Mouse (Mus musculus) forebrain, embryonic 16.5 days (tissue): ENCODE measurements at regions not wholly inside any gene's neighbourhood (a gene's known extent, or its start where the extent isn't known, plus 50 kb on each side); places are given as distances from the start of the nearest gene placed in this dataset.

Source experiments
- ATAC-seq: fragments of 200-750 bp; cut with Nextera tagmentation; 2 replicates; pipeline ENCODE4 v1.8.0; 2017; ENCODE audit warnings: mild to moderate bottlenecking, moderate library complexity
- H3K27ac ChIP-seq: fragments of 300-500 bp; sonication (generic); 2 replicates; pipeline ENCODE4 v1.5.1; 2014; ENCODE audit warnings: low read length, control low read depth
- H3K27me3 ChIP-seq: fragments of 300-500 bp; sonication (generic); replicated peaks from 2 replicates; pipeline ENCODE4 v1.6.1; 2014; ENCODE audit warnings: low read length; ENCODE audit not compliant: control insufficient read depth, insufficient read depth
- H3K36me3 ChIP-seq: fragments of 300-500 bp; sonication (generic); 2 replicates; pipeline ENCODE4 v1.6.1; 2014; ENCODE audit not compliant: control insufficient read depth, insufficient read depth
- H3K4me1 ChIP-seq: fragments of 300-500 bp; sonication (generic); replicated peaks from 2 replicates; pipeline ENCODE4 v1.6.1; 2014; ENCODE audit warnings: low read length; ENCODE audit not compliant: control insufficient read depth, insufficient read depth
- H3K4me2 ChIP-seq: fragments of 300-500 bp; sonication (generic); 2 replicates; pipeline ENCODE4 v1.6.1; 2014; ENCODE audit warnings: mild to moderate bottlenecking, low read length, control low read depth
- H3K4me3 ChIP-seq: fragments of 300-500 bp; sonication (generic); replicated peaks from 2 replicates; pipeline ENCODE4 v1.5.1; 2014; ENCODE audit warnings: mild to moderate bottlenecking, low read length, control low read depth
- H3K9ac ChIP-seq: fragments of 300-500 bp; sonication (generic); replicated peaks from 2 replicates; pipeline ENCODE4 v1.6.1; 2014; ENCODE audit warnings: low read depth, low read length, control low read depth
- H3K9me3 ChIP-seq: fragments of 300-500 bp; sonication (generic); 2 replicates; pipeline ENCODE4 v1.6.1; 2016; ENCODE audit warnings: low read length; ENCODE audit not compliant: control insufficient read depth
- WGBS: fragments of 180-500 bp; shearing (Covaris S2); extraction: QIAGEN DNeasy Blood & Tissue Kit; methylation state at CpG from one replicate; pipeline ENCODE4 v1.1.7; 2014; 5-methylcytosine and 5-hydroxymethylcytosine counted together

- no peak overlapping the region for H3K27ac ChIP-seq
- no peaks in the 10 kb centered on the region for H3K36me3 ChIP-seq
- H3K9ac ChIP-seq, result no peak overlapping the region
- H3K27me3 ChIP-seq, result no peaks in the 10 kb centered on the region
- no peak overlapping the region for H3K4me3 ChIP-seq
- H3K4me1 ChIP-seq, result no peaks in the 10 kb centered on the region
- ATAC-seq, result peak; percentile 77
- H3K4me2 ChIP-seq, result no peak overlapping the region
- no peaks in the 10 kb centered on the region for H3K9me3 ChIP-seq
- WGBS, result 30% methylated on average over 1 of the region's 1 CpGs
These were observed 604.5 kb upstream of the Rgs18 start for GRCm38 (mm10) chr1:145379739-145380138.

- no peak for ATAC-seq
- WGBS, result 86% methylated on average over 2 of the region's 2 CpGs
- Histone ChIP-seq H3K27ac (no peak overlapping the region), H3K9me3 (no peaks in the 10 kb centered on the region), H3K4me1 (no peaks in the 10 kb centered on the region), H3K27me3 (no peaks in the 10 kb centered on the region), H3K4me3 (no peak overlapping the region), H3K36me3 (no peaks in the 10 kb centered on the region), H3K4me2 (no peak overlapping the region), H3K9ac (no peak overlapping the region)
These were observed 601.8 kb upstream of the Rgs18 start for GRCm38 (mm10) chr1:145377031-145377430.

- peak; percentile 26; the same call in 1 of the 2 replicates for ATAC-seq
- WGBS, result 69% methylated on average over 2 of the region's 2 CpGs
- H3K9ac ChIP-seq, result no peak overlapping the region
- H3K9me3 ChIP-seq, result no peaks in the 10 kb centered on the region
- no peaks in the 10 kb centered on the region for H3K27me3 ChIP-seq
- H3K4me2 ChIP-seq, result no peak overlapping the region
- no peak overlapping the region for H3K4me3 ChIP-seq
- no peaks in the 10 kb centered on the region for H3K36me3 ChIP-seq
- no peaks in the 10 kb centered on the region for H3K4me1 ChIP-seq
- H3K27ac ChIP-seq, result no peak overlapping the region
These were observed 600.8 kb upstream of the Rgs18 start for GRCm38 (mm10) chr1:145376069-145376468.

GRCm38 (mm10) chr1:145363796-145364195 is 588.6 kb upstream of the Rgs18 start:
- no peak overlapping the region for H3K27ac ChIP-seq
- no peaks in the 10 kb centered on the region for H3K4me1 ChIP-seq
- no peaks in the 10 kb centered on the region for H3K36me3 ChIP-seq
- no peaks in the 10 kb centered on the region for H3K9me3 ChIP-seq
- no peak overlapping the region for H3K4me3 ChIP-seq
- no peak for ATAC-seq
- no peak overlapping the region for H3K9ac ChIP-seq
- H3K27me3 ChIP-seq, result no peaks in the 10 kb centered on the region
- no peak overlapping the region for H3K4me2 ChIP-seq

GRCm38 (mm10) chr1:145344821-145345220 is 569.6 kb upstream of the Rgs18 start:
- Histone ChIP-seq H3K9me3 (no peaks in the 10 kb centered on the region), H3K27ac (no peak overlapping the region)
- ATAC-seq, result no peak

GRCm38 (mm10) chr1:145344356-145344755 is 569.1 kb upstream of the Rgs18 start:
- Histone ChIP-seq H3K4me3 (no peak overlapping the region), H3K27me3 (no peaks in the 10 kb centered on the region), H3K36me3 (no peaks in the 10 kb centered on the region), H3K4me1 (no peaks in the 10 kb centered on the region), H3K9ac (no peak overlapping the region), H3K4me2 (no peak overlapping the region), H3K9me3 (no peaks in the 10 kb centered on the region), H3K27ac (no peak overlapping the region)
- 73% methylated on average over 1 of the region's 1 CpGs for WGBS
- no peak for ATAC-seq

More at GRCm38 (mm10) chr1:145344821-145345220, 569.6 kb upstream of the Rgs18 start:
- Histone ChIP-seq H3K27me3 (no peaks in the 10 kb centered on the region), H3K4me3 (no peak overlapping the region), H3K4me1 (no peaks in the 10 kb centered on the region), H3K36me3 (no peaks in the 10 kb centered on the region), H3K9ac (no peak overlapping the region), H3K4me2 (no peak overlapping the region)

- WGBS, result 74% methylated on average over 1 of the region's 1 CpGs
- Histone ChIP-seq H3K4me1 (no peaks in the 10 kb centered on the region), H3K9ac (no peak overlapping the region), H3K4me3 (no peak overlapping the region), H3K4me2 (no peak overlapping the region), H3K27me3 (no peaks in the 10 kb centered on the region), H3K36me3 (no peaks in the 10 kb centered on the region), H3K27ac (no peak overlapping the region), H3K9me3 (no peaks in the 10 kb centered on the region)
- no peak for ATAC-seq
These were observed 561.6 kb upstream of the Rgs18 start for GRCm38 (mm10) chr1:145336879-145337278.

GRCm38 (mm10) chr1:145292931-145293330 is 517.7 kb upstream of the Rgs18 start:
- no peak for ATAC-seq
- H3K36me3 ChIP-seq, result no peaks in the 10 kb centered on the region
- no peaks in the 10 kb centered on the region for H3K4me1 ChIP-seq
- H3K27me3 ChIP-seq, result no peaks in the 10 kb centered on the region
- no peak overlapping the region for H3K27ac ChIP-seq
- no peak overlapping the region for H3K9ac ChIP-seq
- 74% methylated on average over 2 of the region's 2 CpGs for WGBS
- H3K4me3 ChIP-seq, result no peak overlapping the region
- H3K4me2 ChIP-seq, result no peak overlapping the region
- no peaks in the 10 kb centered on the region for H3K9me3 ChIP-seq
